Mouse (Mus musculus): ENCODE data around the gene Panx1. TPM values are rescaled to one million over a fixed set of nuclear protein-coding genes. Genes with fewer than 3 reads are reported as not detected.

Gene Panx1
- polyA plus RNA-seq, 1 experiment from 2014 or later, result 89.8 TPM

DNA sequence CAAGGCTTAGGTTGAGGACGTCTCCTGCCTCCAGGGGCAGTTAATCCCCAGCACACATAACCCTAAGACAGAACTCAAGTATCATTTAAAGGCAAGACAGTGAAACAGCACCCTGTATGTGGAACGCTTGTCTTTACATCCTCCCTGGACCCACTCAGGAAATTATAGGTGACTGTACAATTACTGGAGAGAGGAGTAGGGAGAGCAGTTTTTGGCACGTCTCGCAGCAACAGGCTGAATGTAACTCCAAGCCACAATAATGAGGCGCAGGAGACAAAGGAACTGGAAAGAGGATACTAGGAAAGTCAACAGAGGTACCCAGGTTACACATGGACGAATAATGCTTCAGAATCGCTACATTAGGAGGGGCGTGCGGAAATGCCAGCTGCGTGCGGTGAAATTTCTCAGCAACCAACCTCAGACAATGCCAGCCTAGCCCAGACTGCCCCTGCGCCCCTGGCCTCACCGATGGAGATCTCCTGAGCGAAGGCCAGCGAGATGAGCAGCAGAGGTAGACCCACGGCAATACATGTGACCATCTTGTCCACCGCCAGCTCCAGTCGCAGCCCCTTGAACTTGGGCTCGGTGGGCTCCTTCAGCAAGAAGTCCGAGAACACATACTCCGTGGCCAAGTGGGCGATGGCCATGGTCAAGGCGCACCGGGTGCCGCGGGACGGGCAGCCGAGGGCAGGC is 741 bp downstream of the Panx1 start:
- DNase-seq (ENCODE audit: low spot score), result peak; percentile 46
- Histone ChIP-seq H3K27me3 (ENCODE audit: control insufficient read depth, insufficient read depth, low read length) (no peaks in the 10 kb centered on the region), H3K4me3 (ENCODE audit: low read depth, low read length) (peak overlapping the region; percentile 84), H3K4me1 (ENCODE audit: control insufficient read depth, insufficient read depth, low read length) (no peaks in the 10 kb centered on the region), H3K36me3 (replicated peaks; ENCODE audit: control insufficient read depth, insufficient read depth, low read depth, low read length) (no peaks in the 10 kb centered on the region; the same call in 1 of the 2 replicates), H3K9me3 (replicated peaks; ENCODE audit: control insufficient read depth, low read length) (no peaks in the 10 kb centered on the region), H3K9ac (replicated peaks; ENCODE audit: low read length) (peak overlapping the region; percentile 95), H3K4me2 (ENCODE audit: low read depth, low read length) (peak overlapping the region; percentile 56), H3K27ac (replicated peaks; ENCODE audit: low read depth, low read length) (peak overlapping the region; percentile 82)
- WGBS, result under 1% methylated on average over 28 of the region's 28 CpGs
- peak; percentile 18; the same call in 1 of the 2 replicates for ATAC-seq (replicated peaks; ENCODE audit: insufficient number of reproducible peaks, low FRiP score, low TSS enrichment, low read depth)

DNA sequence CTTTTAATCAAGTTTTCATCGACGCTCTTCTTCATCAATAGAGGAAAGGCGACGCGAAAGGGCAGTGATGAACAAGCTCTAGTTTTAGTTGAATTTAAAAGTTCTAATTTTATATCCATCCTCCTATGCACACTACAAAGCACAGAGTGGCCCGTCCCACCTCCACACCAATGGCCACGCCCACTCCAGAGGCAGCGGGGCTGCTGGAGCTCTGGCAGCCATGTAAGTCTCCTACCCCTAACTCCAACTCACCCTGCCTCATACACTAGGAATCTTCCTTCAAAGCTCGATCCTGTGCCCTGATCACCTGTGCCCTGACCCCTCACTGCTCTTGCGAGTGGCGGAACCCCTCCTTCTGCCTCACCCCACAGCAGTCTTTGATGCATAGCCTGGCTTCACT is 3.7 kb downstream of the Panx1 start:
- ATAC-seq (replicated peaks; ENCODE audit: insufficient number of reproducible peaks, low FRiP score, low TSS enrichment, low read depth) (no peak), DNase-seq (ENCODE audit: low spot score) (no peak)
- no peaks in the 10 kb centered on the region; the same call in 1 of the 2 replicates for H3K36me3 ChIP-seq (replicated peaks; ENCODE audit: control insufficient read depth, insufficient read depth, low read depth, low read length)
- H3K4me3 ChIP-seq (ENCODE audit: low read depth, low read length), result no peak overlapping the region
- H3K27me3 ChIP-seq (ENCODE audit: control insufficient read depth, insufficient read depth, low read length), result no peaks in the 10 kb centered on the region
- H3K27ac ChIP-seq (replicated peaks; ENCODE audit: low read depth, low read length), result no peak overlapping the region
- no peaks in the 10 kb centered on the region for H3K4me1 ChIP-seq (ENCODE audit: control insufficient read depth, insufficient read depth, low read length)
- H3K9me3 ChIP-seq (replicated peaks; ENCODE audit: control insufficient read depth, low read length), result no peaks in the 10 kb centered on the region
- no peak overlapping the region for H3K4me2 ChIP-seq (ENCODE audit: low read depth, low read length)
- whole genome bisulfite sequencing, result 88% methylated on average over 11 of the region's 11 CpGs
- H3K9ac ChIP-seq (replicated peaks; ENCODE audit: low read length), result no peak overlapping the region

DNA sequence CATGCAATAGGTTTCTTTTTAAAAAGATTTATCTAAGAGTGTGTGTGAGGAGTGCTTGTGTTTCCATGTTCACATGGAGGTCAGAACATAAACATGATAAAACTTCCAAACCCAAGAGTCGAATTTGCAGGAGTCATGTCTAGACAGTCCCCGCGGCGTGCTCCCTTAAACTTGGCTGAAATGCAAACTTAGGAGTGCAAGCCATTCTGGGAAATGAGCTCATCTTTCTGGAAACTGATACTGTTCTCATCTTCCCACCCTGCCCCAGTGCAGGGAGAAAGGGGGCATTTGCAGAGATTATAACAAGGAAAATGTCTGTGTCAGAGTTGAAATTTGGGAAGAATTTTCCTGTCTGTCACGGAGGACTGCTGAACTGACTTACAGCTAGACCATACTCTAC is 5.4 kb downstream of the Panx1 start:
- no peak for ATAC-seq (replicated peaks; ENCODE audit: insufficient number of reproducible peaks, low FRiP score, low TSS enrichment, low read depth)
- Histone ChIP-seq H3K36me3 (replicated peaks; ENCODE audit: control insufficient read depth, insufficient read depth, low read depth, low read length) (no peaks in the 10 kb centered on the region; the same call in 1 of the 2 replicates), H3K4me3 (ENCODE audit: low read depth, low read length) (no peak overlapping the region), H3K9ac (replicated peaks; ENCODE audit: low read length) (no peak overlapping the region), H3K27me3 (ENCODE audit: control insufficient read depth, insufficient read depth, low read length) (no peaks in the 10 kb centered on the region), H3K9me3 (replicated peaks; ENCODE audit: control insufficient read depth, low read length) (no peaks in the 10 kb centered on the region), H3K27ac (replicated peaks; ENCODE audit: low read depth, low read length) (no peak overlapping the region), H3K4me2 (ENCODE audit: low read depth, low read length) (no peak overlapping the region), H3K4me1 (ENCODE audit: control insufficient read depth, insufficient read depth, low read length) (no peaks in the 10 kb centered on the region)
- WGBS, result 93% methylated on average over 5 of the region's 5 CpGs
- no peak for DNase-seq (ENCODE audit: low spot score)

DNA sequence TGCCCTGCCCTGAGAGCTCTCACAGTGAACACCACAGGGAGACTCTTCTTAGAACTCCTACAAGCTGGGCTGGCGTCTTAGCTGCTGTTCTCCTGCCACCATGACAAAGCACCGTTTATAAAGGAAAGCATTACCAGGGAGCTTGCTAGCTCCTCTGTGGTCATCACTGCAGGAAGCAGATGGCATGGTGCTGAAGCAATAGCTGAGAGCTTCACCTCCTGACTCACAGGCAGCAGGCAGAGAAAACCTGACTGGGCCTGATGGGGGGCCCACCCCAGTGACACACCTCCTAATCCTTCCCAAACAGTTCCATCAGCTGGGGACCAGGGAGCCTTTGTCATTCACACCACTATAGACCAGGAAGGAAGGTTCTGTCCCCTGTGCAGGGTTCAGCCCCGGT is 7.6 kb downstream of the Panx1 start:
- no peak overlapping the region for H3K4me3 ChIP-seq (ENCODE audit: low read depth, low read length)
- no peaks in the 10 kb centered on the region for H3K4me1 ChIP-seq (ENCODE audit: control insufficient read depth, insufficient read depth, low read length)
- no peak overlapping the region for H3K9ac ChIP-seq (replicated peaks; ENCODE audit: low read length)
- no peaks in the 10 kb centered on the region for H3K9me3 ChIP-seq (replicated peaks; ENCODE audit: control insufficient read depth, low read length)
- no peak overlapping the region for H3K4me2 ChIP-seq (ENCODE audit: low read depth, low read length)
- H3K27ac ChIP-seq (replicated peaks; ENCODE audit: low read depth, low read length), result no peak overlapping the region
- 62% methylated on average over 3 of the region's 3 CpGs for WGBS
- H3K36me3 ChIP-seq (replicated peaks; ENCODE audit: control insufficient read depth, insufficient read depth, low read depth, low read length), result no peaks in the 10 kb centered on the region; the same call in 1 of the 2 replicates
- ATAC-seq (replicated peaks; ENCODE audit: insufficient number of reproducible peaks, low FRiP score, low TSS enrichment, low read depth) (no peak; the same call in 1 of the 2 replicates), DNase-seq (ENCODE audit: low spot score) (no peak)
- no peaks in the 10 kb centered on the region for H3K27me3 ChIP-seq (ENCODE audit: control insufficient read depth, insufficient read depth, low read length)

DNA sequence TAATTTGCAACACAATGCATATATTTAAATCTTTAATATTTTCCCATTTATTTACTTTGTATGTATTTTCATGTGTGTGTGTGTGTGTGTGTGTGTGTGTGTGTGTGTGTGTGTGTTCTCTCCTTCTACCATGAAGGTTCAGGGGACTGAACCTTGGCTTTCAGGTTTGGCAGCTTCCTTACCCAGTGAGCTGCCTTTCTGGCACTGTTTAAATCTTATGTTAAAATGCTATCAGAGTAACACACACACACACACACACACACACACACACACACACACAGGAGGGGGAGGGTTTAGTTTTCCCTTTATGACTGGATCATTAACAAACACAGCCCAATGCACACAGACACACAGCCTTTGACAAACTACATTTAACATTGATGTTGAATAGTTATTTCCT is 8.0 kb downstream of the Panx1 start:
- Histone ChIP-seq H3K27ac (replicated peaks; ENCODE audit: low read depth, low read length) (no peak overlapping the region), H3K9me3 (replicated peaks; ENCODE audit: control insufficient read depth, low read length) (no peaks in the 10 kb centered on the region), H3K9ac (replicated peaks; ENCODE audit: low read length) (no peak overlapping the region), H3K4me3 (ENCODE audit: low read depth, low read length) (no peak overlapping the region), H3K27me3 (ENCODE audit: control insufficient read depth, insufficient read depth, low read length) (no peaks in the 10 kb centered on the region), H3K36me3 (replicated peaks; ENCODE audit: control insufficient read depth, insufficient read depth, low read depth, low read length) (no peaks in the 10 kb centered on the region; the same call in 1 of the 2 replicates), H3K4me2 (ENCODE audit: low read depth, low read length) (no peak overlapping the region), H3K4me1 (ENCODE audit: control insufficient read depth, insufficient read depth, low read length) (no peaks in the 10 kb centered on the region)
- ATAC-seq (replicated peaks; ENCODE audit: insufficient number of reproducible peaks, low FRiP score, low TSS enrichment, low read depth) (no peak), DNase-seq (ENCODE audit: low spot score) (no peak)

DNA sequence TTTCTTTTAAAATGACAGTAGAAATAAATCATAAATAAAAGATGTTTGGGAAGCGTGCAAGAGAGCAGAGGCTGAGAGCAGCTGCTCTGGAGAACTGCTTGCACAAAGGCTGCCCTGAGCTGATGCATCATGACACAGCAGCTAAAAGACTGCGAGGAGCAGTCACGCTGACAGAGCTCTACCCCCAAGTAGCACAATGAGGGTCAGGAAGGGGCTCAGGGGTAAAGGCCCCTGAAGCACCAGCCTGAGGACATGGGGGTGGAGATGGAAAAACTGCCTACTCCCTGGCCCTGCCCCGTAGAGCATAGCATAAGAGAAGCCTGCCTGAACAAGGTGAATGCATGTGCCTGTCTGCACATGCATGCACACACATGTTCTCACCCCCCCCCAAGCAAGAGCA is 8.5 kb downstream of the Panx1 start:
- H3K4me1 ChIP-seq (ENCODE audit: control insufficient read depth, insufficient read depth, low read length), result no peaks in the 10 kb centered on the region
- DNase-seq (ENCODE audit: low spot score) (no peak), ATAC-seq (replicated peaks; ENCODE audit: insufficient number of reproducible peaks, low FRiP score, low TSS enrichment, low read depth) (peak; percentile 55; the same call in 1 of the 2 replicates)
- no peaks in the 10 kb centered on the region for H3K9me3 ChIP-seq (replicated peaks; ENCODE audit: control insufficient read depth, low read length)
- no peak overlapping the region for H3K27ac ChIP-seq (replicated peaks; ENCODE audit: low read depth, low read length)
- no peak overlapping the region for H3K4me3 ChIP-seq (ENCODE audit: low read depth, low read length)
- no peak overlapping the region for H3K9ac ChIP-seq (replicated peaks; ENCODE audit: low read length)
- WGBS, result 39% methylated on average over 4 of the region's 4 CpGs
- H3K36me3 ChIP-seq (replicated peaks; ENCODE audit: control insufficient read depth, insufficient read depth, low read depth, low read length), result no peaks in the 10 kb centered on the region
- no peaks in the 10 kb centered on the region for H3K27me3 ChIP-seq (ENCODE audit: control insufficient read depth, insufficient read depth, low read length)
- H3K4me2 ChIP-seq (ENCODE audit: low read depth, low read length), result no peak overlapping the region

DNA sequence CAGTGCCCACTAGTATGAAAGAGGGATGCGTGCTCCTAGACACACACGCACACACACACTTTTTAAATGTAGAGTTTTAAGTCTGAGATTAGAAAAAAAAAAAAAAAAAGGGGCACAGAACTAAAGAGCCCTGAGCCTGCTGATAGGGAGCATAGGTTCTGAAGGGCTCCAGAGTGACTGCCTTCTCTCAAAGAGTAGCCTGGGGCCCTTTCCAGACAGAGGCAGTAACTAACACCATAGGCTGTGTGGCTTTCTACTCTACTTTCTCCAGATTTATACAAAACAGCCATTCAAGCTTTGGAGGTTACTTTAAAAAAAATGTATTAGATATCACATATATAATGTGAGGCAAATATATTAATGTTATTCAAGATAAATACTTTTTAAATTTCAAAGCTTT is 8.9 kb downstream of the Panx1 start:
- H3K4me1 ChIP-seq (ENCODE audit: control insufficient read depth, insufficient read depth, low read length), result no peaks in the 10 kb centered on the region
- no peak for ATAC-seq (replicated peaks; ENCODE audit: insufficient number of reproducible peaks, low FRiP score, low TSS enrichment, low read depth)
- H3K4me3 ChIP-seq (ENCODE audit: low read depth, low read length), result no peak overlapping the region
- DNase-seq (ENCODE audit: low spot score), result no peak
- H3K4me2 ChIP-seq (ENCODE audit: low read depth, low read length), result no peak overlapping the region
- no peak overlapping the region for H3K27ac ChIP-seq (replicated peaks; ENCODE audit: low read depth, low read length)
- WGBS, result 88% methylated on average over 2 of the region's 2 CpGs
- no peak overlapping the region for H3K9ac ChIP-seq (replicated peaks; ENCODE audit: low read length)
- no peaks in the 10 kb centered on the region for H3K36me3 ChIP-seq (replicated peaks; ENCODE audit: control insufficient read depth, insufficient read depth, low read depth, low read length)
- no peaks in the 10 kb centered on the region for H3K27me3 ChIP-seq (ENCODE audit: control insufficient read depth, insufficient read depth, low read length)
- H3K9me3 ChIP-seq (replicated peaks; ENCODE audit: control insufficient read depth, low read length), result no peaks in the 10 kb centered on the region

DNA sequence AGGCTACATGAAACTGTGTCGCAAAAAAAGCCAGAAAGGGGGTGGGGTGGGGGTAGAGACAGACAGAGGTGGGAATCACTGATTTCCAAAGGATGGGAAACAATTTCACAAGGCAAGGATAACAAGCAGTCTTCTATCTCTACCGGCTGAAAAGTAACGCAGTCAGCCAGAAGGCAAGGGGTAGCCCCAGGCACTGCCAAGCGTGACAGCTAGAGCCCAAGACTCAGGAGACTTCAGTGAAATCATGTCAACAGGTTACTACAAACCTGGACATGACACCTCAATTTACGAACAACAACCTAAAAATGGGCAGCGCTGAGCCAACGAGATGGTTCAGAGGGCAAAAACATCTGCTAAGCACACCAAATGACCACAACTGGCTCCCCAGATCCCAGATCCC is 9.3 kb downstream of the Panx1 start:
- 83% methylated on average over 7 of the region's 7 CpGs for WGBS
- H3K27ac ChIP-seq (replicated peaks; ENCODE audit: low read depth, low read length), result no peak overlapping the region

More for the DNA sequence above, 9.3 kb downstream of the Panx1 start:
- Histone ChIP-seq H3K4me2 (ENCODE audit: low read depth, low read length) (no peak overlapping the region), H3K9ac (replicated peaks; ENCODE audit: low read length) (no peak overlapping the region), H3K36me3 (replicated peaks; ENCODE audit: control insufficient read depth, insufficient read depth, low read depth, low read length) (no peaks in the 10 kb centered on the region), H3K4me3 (ENCODE audit: low read depth, low read length) (no peak overlapping the region), H3K27me3 (ENCODE audit: control insufficient read depth, insufficient read depth, low read length) (no peaks in the 10 kb centered on the region), H3K4me1 (ENCODE audit: control insufficient read depth, insufficient read depth, low read length) (no peaks in the 10 kb centered on the region), H3K9me3 (replicated peaks; ENCODE audit: control insufficient read depth, low read length) (no peaks in the 10 kb centered on the region)
- ATAC-seq (replicated peaks; ENCODE audit: insufficient number of reproducible peaks, low FRiP score, low TSS enrichment, low read depth) (no peak), DNase-seq (ENCODE audit: low spot score) (no peak)
